Mouse (Mus musculus): Measurements from ENCODE around the gene Tsen2.

Gene Tsen2

GRCm38 (mm10) chr6:115546276-115546675 lies 1.8 kb downstream of the Tsen2 start:
- H3K4me1 ChIP-seq (replicated peaks; ENCODE audit: low read depth, low read length), result peaks cover 39% of the 10 kb centered on the region
- H3K27me3 ChIP-seq (ENCODE audit: insufficient read depth, low read length), result peaks cover 3% of the 10 kb centered on the region; the same call in 1 of the 2 replicates
- H3K9me3 ChIP-seq (ENCODE audit: low read length), result no peaks in the 10 kb centered on the region
- H3K36me3 ChIP-seq (ENCODE audit: insufficient read depth, low read length), result peaks cover 38% of the 10 kb centered on the region
- no peak overlapping the region for H3K4me3 ChIP-seq (replicated peaks; ENCODE audit: low read length)
- TF ChIP-seq CTCF (conservative IDR thresholded peaks at IDR 0.05; ENCODE audit: low read length) (peak; percentile 76), POU5F1 (IDR thresholded peaks at IDR 0.05; ENCODE audit: borderline replicate concordance, low read length) (no peak)

GRCm38 (mm10) chr6:115555485-115555884 lies 11.0 kb downstream of the Tsen2 start:
- Histone ChIP-seq H3K36me3 (ENCODE audit: insufficient read depth, low read length) (peaks cover 95% of the 10 kb centered on the region), H3K9me3 (ENCODE audit: low read length) (no peaks in the 10 kb centered on the region), H3K4me3 (replicated peaks; ENCODE audit: low read length) (no peak overlapping the region), H3K27me3 (ENCODE audit: insufficient read depth, low read length) (no peaks in the 10 kb centered on the region), H3K4me1 (replicated peaks; ENCODE audit: low read depth, low read length) (peaks cover 8% of the 10 kb centered on the region; the same call in 1 of the 2 replicates)
- no peak for TF ChIP-seq POU5F1 (IDR thresholded peaks at IDR 0.05; ENCODE audit: borderline replicate concordance, low read length)
- no peak for TF ChIP-seq NANOG (IDR thresholded peaks at IDR 0.05; ENCODE audit: borderline replicate concordance, low read length)
- no peak for TF ChIP-seq CTCF (conservative IDR thresholded peaks at IDR 0.05; ENCODE audit: low read length)

- H3K4me3 ChIP-seq (replicated peaks; ENCODE audit: low read length), result no peak overlapping the region
- H3K9me3 ChIP-seq (ENCODE audit: low read length), result no peaks in the 10 kb centered on the region
- H3K4me1 ChIP-seq (replicated peaks; ENCODE audit: low read depth, low read length), result peaks cover 5% of the 10 kb centered on the region; the same call in 1 of the 2 replicates
- TF ChIP-seq NANOG (IDR thresholded peaks at IDR 0.05; ENCODE audit: borderline replicate concordance, low read length), result no peak
- peaks cover 98% of the 10 kb centered on the region for H3K36me3 ChIP-seq (ENCODE audit: insufficient read depth, low read length)
- H3K27me3 ChIP-seq (ENCODE audit: insufficient read depth, low read length), result no peaks in the 10 kb centered on the region
These were observed 13.7 kb downstream of the Tsen2 start for GRCm38 (mm10) chr6:115558176-115558575.

- Histone ChIP-seq H3K27me3 (ENCODE audit: insufficient read depth, low read length) (no peaks in the 10 kb centered on the region), H3K9me3 (ENCODE audit: low read length) (no peaks in the 10 kb centered on the region), H3K36me3 (ENCODE audit: insufficient read depth, low read length) (peaks cover 96% of the 10 kb centered on the region), H3K4me3 (replicated peaks; ENCODE audit: low read length) (no peak overlapping the region), H3K4me1 (replicated peaks; ENCODE audit: low read depth, low read length) (peaks cover 12% of the 10 kb centered on the region)
- TF ChIP-seq NANOG (IDR thresholded peaks at IDR 0.05; ENCODE audit: borderline replicate concordance, low read length), result no peak
- no peak for TF ChIP-seq CTCF (conservative IDR thresholded peaks at IDR 0.05; ENCODE audit: low read length)
- TF ChIP-seq POU5F1 (IDR thresholded peaks at IDR 0.05; ENCODE audit: borderline replicate concordance, low read length), result no peak
These were observed 15.5 kb downstream of the Tsen2 start for GRCm38 (mm10) chr6:115559651-115560632.

- Histone ChIP-seq H3K4me3 (replicated peaks; ENCODE audit: low read length) (no peak overlapping the region), H3K4me1 (replicated peaks; ENCODE audit: low read depth, low read length) (peaks cover 12% of the 10 kb centered on the region), H3K27me3 (ENCODE audit: insufficient read depth, low read length) (no peaks in the 10 kb centered on the region), H3K36me3 (ENCODE audit: insufficient read depth, low read length) (peaks cover 98% of the 10 kb centered on the region), H3K9me3 (ENCODE audit: low read length) (peaks cover 38% of the 10 kb centered on the region)
- TF ChIP-seq CTCF (conservative IDR thresholded peaks at IDR 0.05; ENCODE audit: low read length) (no peak), NANOG (IDR thresholded peaks at IDR 0.05; ENCODE audit: borderline replicate concordance, low read length) (no peak), POU5F1 (IDR thresholded peaks at IDR 0.05; ENCODE audit: borderline replicate concordance, low read length) (no peak)
These were observed 21.1 kb downstream of the Tsen2 start for GRCm38 (mm10) chr6:115565479-115566045.

GRCm38 (mm10) chr6:115574171-115574570 lies 29.7 kb downstream of the Tsen2 start:
- Histone ChIP-seq H3K9me3 (ENCODE audit: low read length) (peaks cover 14% of the 10 kb centered on the region), H3K4me3 (replicated peaks; ENCODE audit: low read length) (no peak overlapping the region), H3K27me3 (ENCODE audit: insufficient read depth, low read length) (no peaks in the 10 kb centered on the region), H3K4me1 (replicated peaks; ENCODE audit: low read depth, low read length) (no peaks in the 10 kb centered on the region), H3K36me3 (ENCODE audit: insufficient read depth, low read length) (peaks cover 99% of the 10 kb centered on the region)
- TF ChIP-seq POU5F1 (IDR thresholded peaks at IDR 0.05; ENCODE audit: borderline replicate concordance, low read length), result no peak
- no peak for TF ChIP-seq NANOG (IDR thresholded peaks at IDR 0.05; ENCODE audit: borderline replicate concordance, low read length)
- TF ChIP-seq CTCF (conservative IDR thresholded peaks at IDR 0.05; ENCODE audit: low read length), result no peak

- H3K36me3 ChIP-seq (ENCODE audit: insufficient read depth, low read length), result peaks cover 87% of the 10 kb centered on the region
- no peaks in the 10 kb centered on the region for H3K9me3 ChIP-seq (ENCODE audit: low read length)
- H3K4me1 ChIP-seq (replicated peaks; ENCODE audit: low read depth, low read length), result no peaks in the 10 kb centered on the region
- H3K4me3 ChIP-seq (replicated peaks; ENCODE audit: low read length), result no peak overlapping the region
- H3K27me3 ChIP-seq (ENCODE audit: insufficient read depth, low read length), result no peaks in the 10 kb centered on the region
- no peak for TF ChIP-seq NANOG (IDR thresholded peaks at IDR 0.05; ENCODE audit: borderline replicate concordance, low read length)
- no peak for TF ChIP-seq POU5F1 (IDR thresholded peaks at IDR 0.05; ENCODE audit: borderline replicate concordance, low read length)
- TF ChIP-seq CTCF (conservative IDR thresholded peaks at IDR 0.05; ENCODE audit: low read length), result no peak
These were observed 32.9 kb downstream of the Tsen2 start for GRCm38 (mm10) chr6:115577407-115577806.

- TF ChIP-seq NANOG (IDR thresholded peaks at IDR 0.05; ENCODE audit: borderline replicate concordance, low read length) (no peak), CTCF (conservative IDR thresholded peaks at IDR 0.05; ENCODE audit: low read length) (no peak), POU5F1 (IDR thresholded peaks at IDR 0.05; ENCODE audit: borderline replicate concordance, low read length) (no peak)
- peaks cover 81% of the 10 kb centered on the region for H3K36me3 ChIP-seq (ENCODE audit: insufficient read depth, low read length)
- no peak overlapping the region for H3K4me3 ChIP-seq (replicated peaks; ENCODE audit: low read length)
- H3K4me1 ChIP-seq (replicated peaks; ENCODE audit: low read depth, low read length), result peaks cover 5% of the 10 kb centered on the region
- no peaks in the 10 kb centered on the region for H3K9me3 ChIP-seq (ENCODE audit: low read length)
- no peaks in the 10 kb centered on the region for H3K27me3 ChIP-seq (ENCODE audit: insufficient read depth, low read length)
These were observed 33.5 kb downstream of the Tsen2 start for GRCm38 (mm10) chr6:115577941-115578340.
